Mouse (Mus musculus) layer of hippocampus, adult 9-10 months (tissue): ENCODE results near the gene Hk2.

Experiments used
- DNase-seq: peaks from one replicate; pipeline ENCODE4 v3.0.0; 2022; ENCODE audit warnings: low spot score

The Hk2 gene

GRCm38 (mm10) chr6:82770286-82770685 is 4.0 kb downstream of the Hk2 start:
- DNase-seq, result no peak

- DNase-seq, result no peak
Observed at GRCm38 (mm10) chr6:82769704-82770103, 4.5 kb downstream of the Hk2 start.

GRCm38 (mm10) chr6:82767734-82768586 is 6.3 kb downstream of the Hk2 start:
- DNase-seq, result no peak

GRCm38 (mm10) chr6:82766636-82767035 is 7.6 kb downstream of the Hk2 start:
- DNase-seq, result no peak

- no peak for DNase-seq
Observed at GRCm38 (mm10) chr6:82765261-82765660, 9.0 kb downstream of the Hk2 start.

DNA sequence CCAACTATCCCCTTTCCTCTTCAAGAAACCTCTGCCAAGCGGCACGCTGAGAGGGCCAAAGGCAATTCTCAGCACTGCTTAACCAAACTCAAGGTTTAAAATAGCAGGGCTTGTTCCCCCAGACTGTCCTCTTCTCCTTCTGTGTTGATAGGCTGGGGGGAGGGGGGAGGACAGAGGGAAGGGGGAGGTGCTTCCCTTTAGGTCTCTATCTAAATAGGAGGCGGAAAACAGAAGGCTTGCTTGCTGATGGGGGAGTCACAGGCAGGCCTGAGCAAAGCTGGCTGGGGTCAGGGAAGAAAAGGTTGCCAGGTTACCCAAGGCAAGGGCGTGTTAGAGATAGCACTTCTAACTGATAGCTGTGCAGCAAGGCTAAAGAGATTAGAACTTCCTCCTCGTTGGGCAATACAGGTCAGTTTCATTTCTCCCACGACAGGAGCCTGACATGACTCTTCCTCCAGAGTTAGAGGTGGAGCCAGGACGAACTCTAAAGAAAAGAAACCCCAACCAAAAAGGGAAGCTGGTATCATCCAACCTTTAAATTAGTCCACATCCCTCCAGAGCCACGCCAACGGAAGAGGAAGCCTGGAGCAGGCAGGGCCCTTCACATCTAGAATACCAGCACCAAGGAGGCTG is 10.3 kb downstream of the Hk2 start:
- no peak for DNase-seq

- DNase-seq, result no peak
Observed at GRCm38 (mm10) chr6:82762728-82763127, 11.5 kb downstream of the Hk2 start.

GRCm38 (mm10) chr6:82760749-82761357 is 13.4 kb downstream of the Hk2 start:
- DNase-seq, result no peak

DNA sequence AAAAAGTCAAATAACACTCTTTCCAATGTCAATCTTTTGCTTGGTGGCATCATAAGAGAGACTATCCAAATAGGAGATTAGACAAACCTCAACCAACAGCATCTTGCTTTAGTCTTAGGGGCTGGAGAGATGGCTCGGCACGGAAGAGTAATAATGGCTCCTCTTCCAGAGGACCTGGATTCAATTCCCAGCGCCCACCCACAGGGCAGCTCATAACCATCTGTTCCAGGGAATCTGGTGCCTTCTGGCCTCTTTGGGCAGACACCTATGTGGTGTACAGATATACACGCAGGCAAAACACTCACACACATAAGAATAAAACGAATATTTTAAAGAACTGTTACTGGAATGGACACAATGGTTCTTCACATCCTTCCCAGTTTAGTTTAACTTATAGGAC is 15.0 kb downstream of the Hk2 start:
- DNase-seq, result no peak

DNA sequence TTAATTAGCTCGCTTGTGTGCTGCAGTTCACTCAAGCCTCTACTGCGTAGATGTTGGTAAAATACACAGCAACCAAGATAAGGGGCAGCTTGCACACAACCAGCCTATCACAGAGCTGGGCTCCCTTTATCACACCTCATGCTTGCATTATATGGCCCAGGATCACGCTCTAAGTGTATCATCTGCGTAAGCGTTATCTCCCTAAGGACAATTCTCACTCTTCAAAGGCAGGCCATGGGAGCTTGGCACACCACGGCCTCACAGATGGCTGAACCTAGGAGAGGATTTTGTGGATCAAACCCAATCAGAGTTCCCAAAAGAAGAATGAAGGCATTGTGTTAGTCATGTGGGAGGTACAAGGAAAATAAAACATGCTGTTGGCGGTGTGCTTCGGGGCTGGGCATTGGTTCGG is 17.4 kb downstream of the Hk2 start:
- DNase-seq, result no peak

- DNase-seq, result no peak
Observed at GRCm38 (mm10) chr6:82756216-82756615, 18.0 kb downstream of the Hk2 start.

GRCm38 (mm10) chr6:82755338-82755737 is 18.9 kb downstream of the Hk2 start:
- DNase-seq, result no peak

DNA sequence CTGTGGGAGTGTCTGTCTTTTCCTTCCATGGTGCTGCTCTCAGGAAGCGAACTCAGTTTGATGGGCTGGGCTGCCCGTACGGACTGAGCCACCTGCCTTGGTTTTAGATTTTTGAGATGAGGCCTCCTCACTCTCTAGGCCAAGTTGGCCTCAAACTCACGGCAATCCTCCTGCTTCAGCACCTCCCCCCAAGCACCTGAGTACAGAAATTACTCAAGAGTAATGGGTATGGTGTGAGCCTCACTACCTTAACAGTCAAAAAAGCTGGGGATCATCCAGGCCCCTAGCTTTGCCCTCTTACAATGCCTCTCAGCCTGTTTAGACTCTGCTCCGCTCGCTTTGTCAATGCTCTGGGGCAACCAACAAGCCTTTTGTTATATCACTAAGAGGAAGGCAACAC is 19.5 kb downstream of the Hk2 start:
- no peak for DNase-seq

DNA sequence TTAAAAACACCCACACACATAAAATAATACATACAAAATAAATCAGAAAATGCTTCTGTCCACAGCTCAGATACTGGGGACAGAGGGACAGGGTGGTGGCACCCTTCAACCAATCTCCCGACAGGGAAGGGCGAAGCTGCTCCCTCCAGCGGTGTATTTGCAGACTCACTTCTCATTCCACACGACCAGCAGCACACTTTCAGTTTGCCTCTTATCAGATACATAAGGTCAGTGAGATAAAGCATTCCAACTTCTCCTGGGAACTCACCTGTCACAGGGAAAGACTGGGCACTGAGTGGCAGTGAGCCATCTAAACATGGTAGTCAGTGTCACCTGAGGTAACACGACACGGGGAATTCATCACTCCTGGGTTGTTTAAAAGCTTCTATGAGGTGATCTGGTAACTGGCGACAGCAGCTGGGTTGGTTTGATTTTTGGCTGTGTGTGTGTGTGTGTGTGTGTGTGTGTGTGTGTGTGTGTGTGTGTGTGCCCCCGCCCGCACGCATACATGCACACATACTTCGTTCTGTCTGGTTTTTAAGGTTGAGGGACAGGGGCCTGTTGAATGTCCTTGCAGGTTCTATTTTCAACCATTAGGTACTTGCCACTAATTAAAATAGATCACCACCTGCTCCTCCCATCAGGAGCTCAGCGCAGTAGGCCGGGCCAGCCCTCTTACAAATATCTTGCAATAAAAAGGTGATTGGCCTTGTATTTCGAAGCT is 20.5 kb downstream of the Hk2 start:
- no peak for DNase-seq

- no peak for DNase-seq
Observed at GRCm38 (mm10) chr6:82753061-82753460, 21.2 kb downstream of the Hk2 start.

GRCm38 (mm10) chr6:82751791-82752190 is 22.5 kb downstream of the Hk2 start:
- DNase-seq, result no peak

GRCm38 (mm10) chr6:82751031-82751430 is 23.2 kb downstream of the Hk2 start:
- no peak for DNase-seq

GRCm38 (mm10) chr6:82750063-82750462 is 24.2 kb downstream of the Hk2 start:
- DNase-seq, result no peak

GRCm38 (mm10) chr6:82748106-82748672 is 26.1 kb downstream of the Hk2 start:
- DNase-seq, result no peak

GRCm38 (mm10) chr6:82747085-82747484 is 27.2 kb downstream of the Hk2 start:
- DNase-seq, result no peak

GRCm38 (mm10) chr6:82744553-82744952 is 29.7 kb downstream of the Hk2 start:
- DNase-seq, result no peak

- DNase-seq, result no peak
Observed at GRCm38 (mm10) chr6:82741518-82741880, 32.8 kb downstream of the Hk2 start.
